Mouse (Mus musculus) lung, postnatal 25 days (tissue): Measurements from ENCODE around the gene Bmp2.

Source experiments
- DNase-seq: peaks from one replicate; pipeline ENCODE4 v3.0.0; 2022; ENCODE audit warnings: low spot score

Bmp2 gene

DNA sequence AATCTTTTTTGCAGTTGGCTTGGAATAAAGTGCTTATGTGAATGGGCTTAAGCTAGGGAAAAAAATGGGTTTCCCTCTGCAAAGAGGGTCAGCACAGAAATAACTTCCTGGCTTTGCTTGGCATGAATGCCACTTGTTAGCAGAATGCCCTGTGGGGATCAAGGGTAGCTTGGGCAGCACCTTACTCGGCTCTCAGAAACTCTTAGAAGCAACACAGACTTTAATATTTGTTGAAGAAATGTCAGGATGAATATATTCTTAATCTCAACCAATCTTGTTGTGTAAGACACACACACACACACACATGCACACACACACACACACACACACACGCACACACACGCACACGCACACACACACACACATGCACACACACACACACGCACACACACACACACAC is 13.5 kb downstream of the Bmp2 start:
- no peak for DNase-seq

DNA sequence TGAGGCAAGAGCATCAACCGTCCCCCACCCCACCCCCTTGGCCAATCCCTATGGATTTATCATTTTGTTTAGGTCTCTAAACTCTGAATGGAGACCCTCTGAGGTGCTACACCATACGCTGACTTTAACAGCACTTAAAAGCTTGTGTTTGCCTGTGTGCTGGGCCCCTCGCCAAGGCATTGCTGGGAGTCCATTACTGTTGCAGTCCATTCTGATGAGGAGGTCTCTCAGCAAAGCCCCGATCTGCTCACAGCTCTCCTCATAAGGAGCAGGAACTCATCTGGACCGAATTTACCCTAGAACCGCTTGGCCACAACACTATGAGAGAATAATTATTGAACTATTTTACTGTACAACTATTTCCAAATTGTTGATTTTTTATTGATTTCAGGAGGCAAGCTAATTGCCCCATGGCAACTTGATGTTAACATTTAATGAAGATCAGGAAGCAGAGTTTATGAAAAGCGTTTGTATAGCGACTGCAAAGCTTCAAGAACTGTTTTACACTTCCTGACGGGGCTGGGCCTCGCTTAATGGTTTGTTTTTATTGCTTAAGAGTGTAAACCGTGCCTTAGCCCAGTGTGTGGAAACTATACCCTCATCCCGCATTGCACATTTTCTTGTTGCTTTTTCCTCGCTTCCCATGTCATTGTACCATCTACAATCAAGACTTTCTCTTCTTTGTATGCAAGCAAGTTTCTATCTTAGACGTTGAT is 14.2 kb downstream of the Bmp2 start:
- DNase-seq = no peak

DNA sequence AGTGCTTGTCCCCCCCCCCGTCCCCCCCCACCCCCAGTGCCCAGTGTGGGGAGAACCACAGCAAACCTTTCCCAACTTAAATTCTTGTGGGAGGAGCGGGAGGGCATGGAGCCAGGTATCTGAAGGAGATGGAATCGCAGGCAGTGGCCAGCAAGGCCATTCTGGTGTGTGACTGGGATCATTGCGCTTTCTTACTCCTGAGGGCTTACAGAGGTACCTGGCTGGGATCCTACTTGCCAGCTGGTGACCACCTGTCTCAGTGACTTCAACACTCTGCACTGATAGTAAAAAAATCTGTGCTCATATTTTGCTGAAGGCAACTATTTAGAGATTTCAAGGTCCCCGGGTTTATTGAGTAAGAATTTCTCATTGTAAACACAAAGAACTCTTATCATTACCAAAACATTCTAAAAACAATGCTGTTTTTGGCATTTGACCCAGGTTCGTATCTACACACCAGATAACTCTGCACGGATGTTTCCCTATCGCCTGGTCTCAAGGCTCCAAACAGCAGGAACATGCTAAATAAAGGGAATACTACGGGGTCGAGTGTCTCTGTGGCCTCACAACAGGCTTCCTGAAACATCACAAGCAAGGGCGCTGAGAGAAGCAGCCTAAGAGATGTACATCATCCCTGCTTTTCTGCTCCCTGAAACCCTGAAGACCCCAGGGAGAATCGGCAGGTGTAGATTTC is 39.8 kb downstream of the Bmp2 start:
- no peak for DNase-seq
